Mouse (Mus musculus) splenic B cell, adult 2 months (primary cell): ENCODE data around the gene D430019H16Rik.

Experiments
- DNase-seq: peaks from one replicate; pipeline ENCODE4 v3.0.0-alpha.2; 2011; ENCODE audit warnings: low read depth, low spot score
- H3K27me3 ChIP-seq: 2 replicates; pipeline ENCODE4 v1.6.1; 2012; ENCODE audit warnings: mild to moderate bottlenecking, low read length, moderate library complexity, mixed read lengths; ENCODE audit not compliant: control insufficient read depth, poor library complexity, insufficient read depth, severe bottlenecking
- H3K36me3 ChIP-seq: 2 replicates; pipeline ENCODE4 v1.6.1; 2012; ENCODE audit warnings: mild to moderate bottlenecking, low read length, moderate library complexity, mixed read lengths; ENCODE audit not compliant: control insufficient read depth, poor library complexity, insufficient read depth, severe bottlenecking

The D430019H16Rik gene

GRCm38 (mm10) chr12:105453670-105454257 lies at the start of gene D430019H16Rik:
TSS of gene D430019H16Rik (plus strand) at chr12:105453856.
- Histone ChIP-seq H3K27me3 (no peaks in the 10 kb centered on the region; the same call in 1 of the 2 replicates), H3K36me3 (no peaks in the 10 kb centered on the region)
- DNase-seq: no peak

GRCm38 (mm10) chr12:105406008-105406407 lies 47.6 kb upstream of the D430019H16Rik start:
- Histone ChIP-seq H3K27me3 (no peaks in the 10 kb centered on the region), H3K36me3 (no peaks in the 10 kb centered on the region)
- DNase-seq: no peak

GRCm38 (mm10) chr12:105413909-105414308 lies 39.7 kb upstream of the D430019H16Rik start:
- Histone ChIP-seq H3K36me3 (no peaks in the 10 kb centered on the region), H3K27me3 (no peaks in the 10 kb centered on the region)
- DNase-seq: no peak

- H3K27me3 ChIP-seq: no peaks in the 10 kb centered on the region
- no peak for DNase-seq
- no peaks in the 10 kb centered on the region for H3K36me3 ChIP-seq
These were observed 33.2 kb upstream of the D430019H16Rik start for GRCm38 (mm10) chr12:105420476-105420875.

- DNase-seq: no peak
- H3K27me3 ChIP-seq: no peaks in the 10 kb centered on the region
- H3K36me3 ChIP-seq: no peaks in the 10 kb centered on the region
These were observed 27.1 kb upstream of the D430019H16Rik start for GRCm38 (mm10) chr12:105426541-105426940.

- H3K36me3 ChIP-seq: no peaks in the 10 kb centered on the region
- H3K27me3 ChIP-seq: no peaks in the 10 kb centered on the region
- peak; percentile 7 for DNase-seq
These were observed 26.5 kb upstream of the D430019H16Rik start for GRCm38 (mm10) chr12:105427039-105427757.

- Histone ChIP-seq H3K27me3 (no peaks in the 10 kb centered on the region), H3K36me3 (no peaks in the 10 kb centered on the region)
- no peak for DNase-seq
These were observed 21.8 kb upstream of the D430019H16Rik start for GRCm38 (mm10) chr12:105431872-105432271.

GRCm38 (mm10) chr12:105432807-105433206 lies 20.8 kb upstream of the D430019H16Rik start:
- H3K27me3 ChIP-seq: no peaks in the 10 kb centered on the region
- no peaks in the 10 kb centered on the region for H3K36me3 ChIP-seq
- DNase-seq: no peak

GRCm38 (mm10) chr12:105438259-105438658 lies 15.4 kb upstream of the D430019H16Rik start:
- DNase-seq: no peak
- no peaks in the 10 kb centered on the region for H3K27me3 ChIP-seq
- no peaks in the 10 kb centered on the region for H3K36me3 ChIP-seq

- no peak for DNase-seq
- H3K36me3 ChIP-seq: no peaks in the 10 kb centered on the region
- H3K27me3 ChIP-seq: no peaks in the 10 kb centered on the region
These were observed 13.7 kb upstream of the D430019H16Rik start for GRCm38 (mm10) chr12:105439976-105440375.

- H3K36me3 ChIP-seq: no peaks in the 10 kb centered on the region
- no peaks in the 10 kb centered on the region for H3K27me3 ChIP-seq
- no peak for DNase-seq
These were observed 10.1 kb upstream of the D430019H16Rik start for GRCm38 (mm10) chr12:105443569-105443968.

- DNase-seq: no peak
- Histone ChIP-seq H3K36me3 (no peaks in the 10 kb centered on the region), H3K27me3 (no peaks in the 10 kb centered on the region)
These were observed 7.9 kb upstream of the D430019H16Rik start for GRCm38 (mm10) chr12:105445767-105446166.

- H3K36me3 ChIP-seq: no peaks in the 10 kb centered on the region
- H3K27me3 ChIP-seq: no peaks in the 10 kb centered on the region; the same call in 1 of the 2 replicates
- DNase-seq: no peak
These were observed 4.4 kb upstream of the D430019H16Rik start for GRCm38 (mm10) chr12:105449239-105449638.

- no peak for DNase-seq
These were observed 804 bp downstream of the D430019H16Rik start for GRCm38 (mm10) chr12:105454258-105455062.

GRCm38 (mm10) chr12:105455063-105455559 lies 1.5 kb downstream of the D430019H16Rik start:
- Histone ChIP-seq H3K36me3 (no peaks in the 10 kb centered on the region), H3K27me3 (no peaks in the 10 kb centered on the region; the same call in 1 of the 2 replicates)
- no peak for DNase-seq

More at GRCm38 (mm10) chr12:105454258-105455062, 804 bp downstream of the D430019H16Rik start:
- Histone ChIP-seq H3K36me3 (no peaks in the 10 kb centered on the region), H3K27me3 (no peaks in the 10 kb centered on the region; the same call in 1 of the 2 replicates)
